Mouse (Mus musculus): ENCODE results near the gene Onecut1.

Gene Onecut1

GRCm38 (mm10) chr9:74861561-74861980, at the start of gene Onecut1:
Onecut1 (plus strand) TSS chr9:74861921.
- DNase-seq: no peak

GRCm38 (mm10) chr9:74819736-74820511, 41.8 kb upstream of the Onecut1 start:
- DNase-seq: no peak

GRCm38 (mm10) chr9:74825102-74825501, 36.6 kb upstream of the Onecut1 start:
- DNase-seq: peak; percentile 12 to 40

- DNase-seq: no peak
These were observed 32.5 kb upstream of the Onecut1 start for GRCm38 (mm10) chr9:74829206-74829605.

- no peak for DNase-seq
These were observed 18.8 kb upstream of the Onecut1 start for GRCm38 (mm10) chr9:74842890-74843289.

- DNase-seq: no peak
These were observed 14.6 kb upstream of the Onecut1 start for GRCm38 (mm10) chr9:74846867-74847830.

- no peak for DNase-seq
These were observed 13.1 kb upstream of the Onecut1 start for GRCm38 (mm10) chr9:74848411-74849194.

GRCm38 (mm10) chr9:74849195-74849978, 12.3 kb upstream of the Onecut1 start:
- no peak for DNase-seq

- no peak for DNase-seq
These were observed 11.5 kb upstream of the Onecut1 start for GRCm38 (mm10) chr9:74849979-74850780.

GRCm38 (mm10) chr9:74850781-74851145, 11.0 kb upstream of the Onecut1 start:
- DNase-seq: no peak

GRCm38 (mm10) chr9:74851601-74852000, 10.1 kb upstream of the Onecut1 start:
- no peak for DNase-seq

GRCm38 (mm10) chr9:74852361-74852760, 9.4 kb upstream of the Onecut1 start:
- DNase-seq: no peak

- no peak for DNase-seq
These were observed 8.3 kb upstream of the Onecut1 start for GRCm38 (mm10) chr9:74853191-74854072.

GRCm38 (mm10) chr9:74854073-74854591, 7.6 kb upstream of the Onecut1 start:
- no peak for DNase-seq

- no peak for DNase-seq
These were observed 6.3 kb upstream of the Onecut1 start for GRCm38 (mm10) chr9:74855446-74855845.

- no peak for DNase-seq
These were observed 4.9 kb upstream of the Onecut1 start for GRCm38 (mm10) chr9:74856578-74857507.

- DNase-seq: no peak
These were observed 4.2 kb upstream of the Onecut1 start for GRCm38 (mm10) chr9:74857508-74857840.

GRCm38 (mm10) chr9:74858111-74858510, 3.6 kb upstream of the Onecut1 start:
- DNase-seq: no peak

- no peak for DNase-seq
These were observed 1.3 kb upstream of the Onecut1 start for GRCm38 (mm10) chr9:74860461-74860860.
